Mouse (Mus musculus) MEL (cell line): ENCODE data around the gene Creb5. TPM values are rescaled to one million over a fixed set of nuclear protein-coding genes. Genes with fewer than 3 reads are reported as not detected.

Source experiments
- DNase-seq: peaks from one replicate; pipeline ENCODE4 v3.0.0; 2011; ENCODE audit warnings: low read depth, low spot score
- H3K27ac ChIP-seq: 2 replicates; pipeline ENCODE4 v1.5.1; 2012; ENCODE audit warnings: low read depth, mild to moderate bottlenecking, control low read depth, low read length, moderate library complexity; ENCODE audit not compliant: control insufficient read depth
- H3K27me3 ChIP-seq, 2 experiments: fragments of 150-350 bp in 1 of 2; sonication (generic) in 1 of 2; 2 replicates each; pipeline ENCODE4 v1.6.1; 2012; ENCODE audit warnings: low read length in 2 of 2, mild to moderate bottlenecking in 2 of 2, improper control_type of control experiment in 1 of 2, moderate library complexity in 1 of 2; ENCODE audit not compliant: insufficient read depth in 2 of 2, control insufficient read depth in 1 of 2
- H3K36me3 ChIP-seq, 2 experiments: 2 replicates each; pipeline ENCODE4 v1.6.1; 2012 to 2014; ENCODE audit warnings: low read length in 2 of 2, improper control_type of control experiment in 1 of 2, inconsistent platforms in 1 of 2, mild to moderate bottlenecking in 1 of 2; ENCODE audit not compliant: insufficient read depth in 2 of 2, control insufficient read depth in 1 of 2
- H3K4me1 ChIP-seq, 2 experiments: fragments of 150-350 bp in 1 of 2; sonication (generic) in 1 of 2; 2 replicates each; pipeline ENCODE4 v1.6.1; 2012; ENCODE audit warnings: low read length in 2 of 2, improper control_type of control experiment in 1 of 2, mild to moderate bottlenecking in 1 of 2; ENCODE audit not compliant: insufficient read depth in 2 of 2, control insufficient read depth in 1 of 2
- H3K4me3 ChIP-seq, 2 experiments: fragments of 150-350 bp in 1 of 2; sonication (generic) in 1 of 2; 2 replicates each; pipeline ENCODE4 v1.5.1; 2012; ENCODE audit warnings: low read depth in 2 of 2, low read length in 2 of 2, mild to moderate bottlenecking in 2 of 2, moderate library complexity in 2 of 2, control low read depth in 1 of 2, improper control_type of control experiment in 1 of 2; ENCODE audit not compliant: control insufficient read depth in 1 of 2, insufficient read depth in 1 of 2
- H3K79me2 ChIP-seq: 2 replicates; pipeline ENCODE4 v1.6.1; 2012; ENCODE audit warnings: mild to moderate bottlenecking, low read length, moderate library complexity; ENCODE audit not compliant: control insufficient read depth, poor library complexity, insufficient read depth
- H3K9ac ChIP-seq: 2 replicates; pipeline ENCODE4 v1.6.1; 2012; ENCODE audit warnings: low read depth, mild to moderate bottlenecking, control low read depth, low read length, moderate library complexity; ENCODE audit not compliant: control insufficient read depth, poor library complexity, severe bottlenecking
- H3K9me3 ChIP-seq: fragments of 150-350 bp; sonication (generic); replicated peaks from 2 replicates; pipeline ENCODE4 v1.6.1; 2012; ENCODE audit warnings: mild to moderate bottlenecking, low read length, improper control_type of control experiment, moderate library complexity; ENCODE audit not compliant: insufficient read depth
- BHLHE40 ChIP-seq: IDR thresholded peaks from 2 replicates; pipeline ENCODE4 v1.6.1; 2012; ENCODE audit warnings: low read depth, mild to moderate bottlenecking, inconsistent platforms, low read length, improper control_type of control experiment, borderline replicate concordance
- CHD1 ChIP-seq: IDR thresholded peaks from 2 replicates; pipeline ENCODE4 v1.6.1; 2012; ENCODE audit warnings: low read depth, mild to moderate bottlenecking, inconsistent platforms, low read length, improper control_type of control experiment
- CHD2 ChIP-seq: IDR thresholded peaks from 2 replicates; pipeline ENCODE4 v1.6.1; 2011; ENCODE audit warnings: low read length, improper control_type of control experiment
- ELF1 ChIP-seq: IDR thresholded peaks from 2 replicates; pipeline ENCODE4 v1.6.1; 2014; ENCODE audit warnings: low read depth, mild to moderate bottlenecking, inconsistent platforms, low read length, improper control_type of control experiment, moderate library complexity
- EP300 ChIP-seq, 2 experiments: IDR thresholded peaks; 2 replicates each; pipeline ENCODE4 v1.6.1; 2011; ENCODE audit warnings: improper control_type of control experiment in 2 of 2, low read length in 2 of 2, low read depth in 1 of 2, mild to moderate bottlenecking in 1 of 2
- GABPA ChIP-seq: IDR thresholded peaks from 2 replicates; pipeline ENCODE4 v1.6.1; 2012; ENCODE audit warnings: low read depth, mild to moderate bottlenecking, inconsistent platforms, low read length, improper control_type of control experiment, moderate library complexity
- HCFC1 ChIP-seq: IDR thresholded peaks from 2 replicates; pipeline ENCODE4 v1.6.1; 2012; ENCODE audit warnings: low read depth, mild to moderate bottlenecking, inconsistent platforms, low read length, improper control_type of control experiment, moderate library complexity
- MAFK ChIP-seq: IDR thresholded peaks from 2 replicates; pipeline ENCODE4 v1.6.1; 2011; ENCODE audit warnings: low read depth, mild to moderate bottlenecking, low read length, improper control_type of control experiment, borderline replicate concordance
- MAX ChIP-seq: IDR thresholded peaks from 2 replicates; pipeline ENCODE4 v1.6.1; 2011; ENCODE audit warnings: low read length, improper control_type of control experiment
- MAZ ChIP-seq: IDR thresholded peaks from 2 replicates; pipeline ENCODE4 v1.6.1; 2012; ENCODE audit warnings: low read depth, mild to moderate bottlenecking, inconsistent platforms, low read length, improper control_type of control experiment
- MEF2A ChIP-seq: IDR thresholded peaks from 2 replicates; pipeline ENCODE4 v1.6.1; 2014; ENCODE audit warnings: low read depth, mild to moderate bottlenecking, inconsistent platforms, low read length, improper control_type of control experiment; ENCODE audit not compliant: poor library complexity, insufficient replicate concordance, severe bottlenecking; ENCODE audit errors: extremely low read depth
- MXI1 ChIP-seq: IDR thresholded peaks from 2 replicates; pipeline ENCODE4 v1.6.1; 2011; ENCODE audit warnings: mild to moderate bottlenecking, low read depth, low read length, improper control_type of control experiment
- POLR2A ChIP-seq, 2 experiments: IDR thresholded peaks; 2 replicates each; pipeline ENCODE4 v1.6.1; 2011 to 2012; ENCODE audit warnings: low read length in 2 of 2, mild to moderate bottlenecking in 2 of 2, control low read depth in 1 of 2, improper control_type of control experiment in 1 of 2, low read depth in 1 of 2, moderate library complexity in 1 of 2; ENCODE audit not compliant: control insufficient read depth in 1 of 2, insufficient read depth in 1 of 2, poor library complexity in 1 of 2
- POLR2AphosphoS2 ChIP-seq: IDR thresholded peaks from 2 replicates; pipeline ENCODE4 v1.6.1; 2011; ENCODE audit warnings: low read length, improper control_type of control experiment
- POLR2AphosphoS5 ChIP-seq: IDR thresholded peaks from 2 replicates; pipeline ENCODE4 v1.6.1; 2012; ENCODE audit warnings: low read depth, borderline replicate concordance, mild to moderate bottlenecking, inconsistent platforms, low read length, moderate library complexity, mixed read lengths
- RAD21 ChIP-seq: IDR thresholded peaks from 2 replicates; pipeline ENCODE4 v1.6.1; 2011; ENCODE audit warnings: mild to moderate bottlenecking, low read depth, low read length, improper control_type of control experiment
- SIN3A ChIP-seq: IDR thresholded peaks from 2 replicates; pipeline ENCODE4 v1.6.1; 2012; ENCODE audit warnings: low read length, improper control_type of control experiment, inconsistent platforms
- SMC3 ChIP-seq: IDR thresholded peaks from 2 replicates; pipeline ENCODE4 v1.6.1; 2011; ENCODE audit warnings: low read depth, low read length, improper control_type of control experiment
- TBP ChIP-seq: IDR thresholded peaks from 2 replicates; pipeline ENCODE4 v1.8.0; 2011; ENCODE audit warnings: low read depth, low read length, improper control_type of control experiment
- TCF12 ChIP-seq: IDR thresholded peaks from 2 replicates; pipeline ENCODE4 v1.6.1; 2014; ENCODE audit warnings: low read depth, mild to moderate bottlenecking, inconsistent platforms, low read length, improper control_type of control experiment, moderate library complexity
- UBTF ChIP-seq: IDR thresholded peaks from 2 replicates; pipeline ENCODE4 v1.6.1; 2012; ENCODE audit warnings: low read depth, mild to moderate bottlenecking, inconsistent platforms, low read length, improper control_type of control experiment, moderate library complexity, borderline replicate concordance; ENCODE audit not compliant: insufficient read depth
- USF1 ChIP-seq: IDR thresholded peaks from 2 replicates; pipeline ENCODE4 v1.6.1; 2014; ENCODE audit warnings: low read depth, mild to moderate bottlenecking, inconsistent platforms, low read length, improper control_type of control experiment, moderate library complexity
- USF2 ChIP-seq, 2 experiments: IDR thresholded peaks; 2 replicates each; pipeline ENCODE4 v1.6.1; 2011 to 2012; ENCODE audit warnings: improper control_type of control experiment in 2 of 2, low read length in 2 of 2, borderline replicate concordance in 1 of 2, inconsistent platforms in 1 of 2, low read depth in 1 of 2, mild to moderate bottlenecking in 1 of 2; ENCODE audit not compliant: insufficient read depth in 1 of 2
- ZC3H11A ChIP-seq: IDR thresholded peaks from 2 replicates; pipeline ENCODE4 v1.6.1; 2012; ENCODE audit warnings: low read depth, mild to moderate bottlenecking, inconsistent platforms, low read length, improper control_type of control experiment
- ZKSCAN1 ChIP-seq: IDR thresholded peaks from 2 replicates; pipeline ENCODE4 v1.6.1; 2012; ENCODE audit warnings: low read depth, mild to moderate bottlenecking, inconsistent platforms, low read length, improper control_type of control experiment, moderate library complexity
- ZMIZ1 ChIP-seq: IDR thresholded peaks from 2 replicates; pipeline ENCODE4 v1.6.1; 2012; ENCODE audit warnings: low read depth, mild to moderate bottlenecking, inconsistent platforms, low read length, improper control_type of control experiment, moderate library complexity
- polyA plus RNA-seq, 2 experiments: library from polyadenylated mRNA; stranded (reverse) in 1 of 2; unstranded in 1 of 2; fragments of >175 nt in 1 of 2; fragments of >200 nt in 1 of 2; gene quantifications; 2 replicates each; pipeline versions ENCODE4 v1.2.1 to v1.2.4; 2012; ENCODE audit warnings: low replicate concordance in 2 of 2, low read depth in 1 of 2; ENCODE audit not compliant: insufficient read length in 2 of 2, insufficient read depth in 1 of 2, missing spikeins in 1 of 2
- total RNA-seq: library from RNA; depleted of rRNA; stranded (reverse); fragments of 300-350 nt; gene quantifications from 2 replicates; pipeline ENCODE4 v1.2.3, GENCODE M21; 2012

Gene Creb5
- total and polyA plus RNA-seq, 3 experiments, result not detected

DNA sequence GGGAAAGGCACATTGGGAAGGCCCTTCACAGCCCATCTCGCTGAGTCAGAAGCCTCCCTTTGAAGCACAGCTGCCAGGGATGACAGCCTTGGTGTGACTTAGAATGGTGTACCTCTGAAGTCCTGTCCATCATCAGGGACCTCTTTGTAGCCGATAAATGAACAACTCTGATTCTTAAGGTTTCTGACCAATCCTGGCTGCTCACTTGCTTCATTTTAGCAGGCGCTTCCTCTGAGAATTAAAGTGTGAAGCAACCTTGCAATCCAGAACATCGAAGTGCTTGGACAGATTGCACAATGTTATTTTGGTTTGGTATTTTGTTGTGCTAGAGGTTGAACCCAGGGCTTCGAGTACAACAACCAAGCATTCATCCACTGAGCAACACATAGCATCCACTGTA, 190.4 kb downstream of the Creb5 start:
- H3K27me3 ChIP-seq, result no peaks in the 10 kb centered on the region
- no peak overlapping the region for H3K9ac ChIP-seq
- no peak for DNase-seq
- no peak overlapping the region for H3K4me3 ChIP-seq
- no peaks in the 10 kb centered on the region for H3K9me3 ChIP-seq
- no peak for TF ChIP-seq USF1
- no peak for TF ChIP-seq TBP
- no peak for TF ChIP-seq ZKSCAN1
- no peak for TF ChIP-seq EP300 (IDR thresholded peaks at IDR 0.05; ENCODE audit: low read depth in 1 of 2, low read length in 2 of 2)
- no peak for TF ChIP-seq POLR2AphosphoS5
- no peak for TF ChIP-seq MXI1
- TF ChIP-seq USF2 (IDR thresholded peaks at IDR 0.05; ENCODE audit: borderline replicate concordance in 1 of 2, insufficient read depth in 1 of 2, low read depth in 1 of 2, low read length in 2 of 2), result no peak
- TF ChIP-seq HCFC1, result no peak
- TF ChIP-seq POLR2A (IDR thresholded peaks at IDR 0.05; ENCODE audit: control insufficient read depth in 1 of 2, insufficient read depth in 1 of 2, low read depth in 1 of 2, low read length in 2 of 2, poor library complexity in 1 of 2), result no peak
- no peak for TF ChIP-seq CHD2
- TF ChIP-seq SMC3, result no peak
- no peak for TF ChIP-seq BHLHE40
- TF ChIP-seq UBTF, result no peak
- no peak for TF ChIP-seq TCF12
- TF ChIP-seq ELF1, result no peak
- TF ChIP-seq POLR2AphosphoS2, result no peak
- TF ChIP-seq SIN3A, result no peak
- TF ChIP-seq GABPA, result no peak
- no peaks in the 10 kb centered on the region for H3K4me1 ChIP-seq
- no peaks in the 10 kb centered on the region for H3K79me2 ChIP-seq
- no peaks in the 10 kb centered on the region for H3K36me3 ChIP-seq
- H3K27ac ChIP-seq, result no peak overlapping the region

GRCm38 (mm10) chr6:53490917-53491316, 203.8 kb downstream of the Creb5 start:
- no peak overlapping the region for H3K9ac ChIP-seq
- H3K79me2 ChIP-seq, result no peaks in the 10 kb centered on the region
- H3K27ac ChIP-seq, result no peak overlapping the region
- no peak for TF ChIP-seq RAD21
- TF ChIP-seq MEF2A, result no peak
- TF ChIP-seq UBTF, result no peak
- no peak for TF ChIP-seq ZKSCAN1
- TF ChIP-seq MAZ, result no peak
- no peak for TF ChIP-seq POLR2AphosphoS5
- TF ChIP-seq ZMIZ1, result no peak
- TF ChIP-seq ZC3H11A, result no peak
- TF ChIP-seq BHLHE40, result no peak
- no peak for TF ChIP-seq HCFC1
- TF ChIP-seq TCF12, result no peak
- no peak for TF ChIP-seq POLR2AphosphoS2
- no peak for TF ChIP-seq CHD1
- no peak for TF ChIP-seq POLR2A (IDR thresholded peaks at IDR 0.05; ENCODE audit: control insufficient read depth in 1 of 2, insufficient read depth in 1 of 2, low read depth in 1 of 2, low read length in 2 of 2, poor library complexity in 1 of 2)
- no peak for TF ChIP-seq MAFK
- TF ChIP-seq USF2 (IDR thresholded peaks at IDR 0.05; ENCODE audit: borderline replicate concordance in 1 of 2, insufficient read depth in 1 of 2, low read depth in 1 of 2, low read length in 2 of 2), result no peak
- TF ChIP-seq MAX, result no peak
- H3K36me3 ChIP-seq, result no peaks in the 10 kb centered on the region
- no peaks in the 10 kb centered on the region for H3K4me1 ChIP-seq
- DNase-seq, result no peak
- H3K9me3 ChIP-seq, result no peaks in the 10 kb centered on the region
- no peaks in the 10 kb centered on the region for H3K27me3 ChIP-seq
- no peak overlapping the region for H3K4me3 ChIP-seq
